Comparison of ENCODE assay signal across 13 mouse cellular contexts in genomic region chr9:62668503-62668902, GRCm38 (mm10). TPM values are rescaled to one million over a fixed set of nuclear protein-coding genes. Genes with fewer than 3 reads are reported as not detected.
"Had no signal": no experiment of that assay in that cellular context is flagged by ENCODE, and none has a peak within 500 bp of the region (broad histone marks: within the 10 kb centered on the region; RNA-seq: fewer than 3 reads in every experiment).

No protein-coding gene starts in this region.

- H3K9me3 ChIP-seq: liver, embryonic 13.5 days; midbrain, embryonic 15.5 days; neural tube, embryonic 12.5 days had no signal

- H3K4me1 ChIP-seq: liver, embryonic 13.5 days; midbrain, embryonic 15.5 days had no signal

- DNase-seq: kidney, adult 11 months; kidney, postnatal 10 days; liver; liver, embryonic 13.5 days; liver, postnatal 0 days; lung, postnatal 36 days; thymus, postnatal 4 days had no signal

- ATAC-seq: liver, postnatal 0 days; midbrain, embryonic 15.5 days had no signal

- H3K36me3 ChIP-seq: liver, embryonic 13.5 days; midbrain, embryonic 15.5 days; neural tube, embryonic 12.5 days had no signal

- H3K4me3 ChIP-seq: liver, embryonic 13.5 days; midbrain, embryonic 15.5 days; neural tube, embryonic 12.5 days had no signal

- H3K27me3 ChIP-seq: liver, embryonic 13.5 days; midbrain, embryonic 15.5 days had no signal

- H3K4me2 ChIP-seq: liver, embryonic 13.5 days; midbrain, embryonic 11.5 days; midbrain, embryonic 15.5 days; neural tube, embryonic 12.5 days had no signal

- H3K9ac ChIP-seq: liver, embryonic 13.5 days; liver, postnatal 0 days; midbrain, embryonic 15.5 days; neural tube, embryonic 12.5 days had no signal

- H3K27ac ChIP-seq: liver, embryonic 13.5 days; midbrain, embryonic 15.5 days; neural tube, embryonic 12.5 days had no signal

RNA-seq across cellular contexts. Expression of gene Itga11, which starts 9.1 kb away (rescaled TPM):
- total RNA-seq: megakaryocyte progenitor cell, adult 5-6 weeks; monocyte, adult 5-6 weeks; neutrophil, adult 5-6 weeks had no signal
